Mouse (Mus musculus) forebrain, postnatal 0 days (tissue): Measurements from ENCODE around the gene Sesn2. TPM values are rescaled to one million over a fixed set of nuclear protein-coding genes. Genes with fewer than 3 reads are reported as not detected.

Experiments
- ATAC-seq: fragments of 200-750 bp; cut with Nextera tagmentation; 2 replicates; pipeline ENCODE4 v1.8.0; 2017; ENCODE audit warnings: mild to moderate bottlenecking, moderate library complexity
- DNase-seq: peaks from one replicate; pipeline ENCODE4 v3.0.0-alpha.2; 2015
- H3K27ac ChIP-seq: fragments of 300-500 bp; sonication (generic); 2 replicates; pipeline ENCODE4 v1.5.1; 2014; ENCODE audit warnings: low read depth, mild to moderate bottlenecking, antibody characterized with exemption, low read length, moderate library complexity, mixed read lengths
- H3K27me3 ChIP-seq: fragments of 300-500 bp; sonication (generic); 2 replicates; pipeline ENCODE4 v1.6.1; 2014; ENCODE audit warnings: mild to moderate bottlenecking, low read length, mixed read lengths; ENCODE audit not compliant: insufficient read depth
- H3K36me3 ChIP-seq: fragments of 300-500 bp; sonication (generic); 2 replicates; pipeline ENCODE4 v1.6.1; 2014; ENCODE audit warnings: mild to moderate bottlenecking, moderate library complexity; ENCODE audit not compliant: insufficient read depth
- H3K4me1 ChIP-seq: fragments of 300-500 bp; sonication (generic); 2 replicates; pipeline ENCODE4 v1.6.1; 2014; ENCODE audit warnings: antibody characterized with exemption; ENCODE audit not compliant: insufficient read depth
- H3K4me2 ChIP-seq: fragments of 300-500 bp; sonication (generic); 2 replicates; pipeline ENCODE4 v1.6.1; 2014; ENCODE audit warnings: low read depth, mild to moderate bottlenecking, moderate library complexity
- H3K4me3 ChIP-seq: fragments of 300-500 bp; sonication (generic); 2 replicates; pipeline ENCODE4 v1.5.1; 2014; ENCODE audit warnings: low read depth, low read length, mixed read lengths
- H3K9ac ChIP-seq: fragments of 300-500 bp; sonication (generic); 2 replicates; pipeline ENCODE4 v1.6.1; 2014; ENCODE audit warnings: mild to moderate bottlenecking
- H3K9me3 ChIP-seq: fragments of 300-500 bp; sonication (generic); 2 replicates; pipeline ENCODE4 v1.6.1; 2016; ENCODE audit warnings: low read length
- CTCF ChIP-seq: sonication (generic); IDR thresholded peaks from 2 replicates; pipeline ENCODE4 v1.5.1; 2016; ENCODE audit warnings: antibody characterized with exemption, control low read depth, low read depth
- WGBS: fragments of 180-500 bp; shearing (Covaris S2); extraction: QIAGEN DNeasy Blood & Tissue Kit; methylation state at CpG from one replicate; pipeline ENCODE4 v1.1.7; 2014; 5-methylcytosine and 5-hydroxymethylcytosine counted together
- polyA plus RNA-seq: library from polyadenylated mRNA; unstranded; fragments of >200 nt; fragmentation: Nextera tagmentation; extraction: Ambion mirVana; gene quantifications from 2 replicates; pipeline ENCODE4 v1.2.1, GENCODE M21; 2015
- total RNA-seq: library from RNA; depleted of rRNA; stranded (reverse); fragments of >200 nt; gene quantifications from 2 replicates; pipeline ENCODE4 v1.2.3, GENCODE M21; 2014

The Sesn2 gene
- total and polyA plus RNA-seq, 2 experiments from 2014 or later, result 9.0 to 15.1 TPM

GRCm38 (mm10) chr4:132491748-132492147, 18.6 kb downstream of the Sesn2 start:
- Histone ChIP-seq H3K9ac (no peak overlapping the region), H3K9me3 (no peaks in the 10 kb centered on the region), H3K4me3 (no peak overlapping the region), H3K27ac (no peak overlapping the region), H3K4me2 (no peak overlapping the region), H3K4me1 (no peaks in the 10 kb centered on the region), H3K36me3 (no peaks in the 10 kb centered on the region), H3K27me3 (no peaks in the 10 kb centered on the region)
- ATAC-seq (no peak), DNase-seq (no peak)
- TF ChIP-seq CTCF, result no peak
- 89% methylated on average over 6 of the region's 6 CpGs for WGBS

- Histone ChIP-seq H3K27ac (no peak overlapping the region), H3K9ac (no peak overlapping the region), H3K4me2 (no peak overlapping the region), H3K36me3 (no peaks in the 10 kb centered on the region), H3K4me1 (no peaks in the 10 kb centered on the region), H3K9me3 (no peaks in the 10 kb centered on the region), H3K4me3 (no peak overlapping the region), H3K27me3 (no peaks in the 10 kb centered on the region)
- no peak for TF ChIP-seq CTCF
- DNase-seq (no peak), ATAC-seq (no peak)
- 92% methylated on average over 8 of the region's 8 CpGs for WGBS
These were observed 19.2 kb downstream of the Sesn2 start for GRCm38 (mm10) chr4:132491057-132491456.

- Histone ChIP-seq H3K4me1 (no peaks in the 10 kb centered on the region), H3K27me3 (no peaks in the 10 kb centered on the region), H3K9me3 (no peaks in the 10 kb centered on the region), H3K9ac (no peak overlapping the region), H3K36me3 (no peaks in the 10 kb centered on the region), H3K4me3 (no peak overlapping the region), H3K4me2 (no peak overlapping the region), H3K27ac (no peak overlapping the region)
- WGBS, result 91% methylated on average over 15 of the region's 15 CpGs
- ATAC-seq (no peak), DNase-seq (no peak)
- TF ChIP-seq CTCF, result no peak
These were observed 19.9 kb downstream of the Sesn2 start for GRCm38 (mm10) chr4:132490273-132491010.

- ATAC-seq (no peak), DNase-seq (no peak)
- Histone ChIP-seq H3K4me1 (no peaks in the 10 kb centered on the region), H3K4me3 (no peak overlapping the region), H3K9ac (no peak overlapping the region), H3K27me3 (no peaks in the 10 kb centered on the region), H3K4me2 (no peak overlapping the region), H3K27ac (no peak overlapping the region), H3K36me3 (no peaks in the 10 kb centered on the region), H3K9me3 (no peaks in the 10 kb centered on the region)
- 87% methylated on average over 6 of the region's 6 CpGs for WGBS
- TF ChIP-seq CTCF, result no peak
These were observed 21.3 kb downstream of the Sesn2 start for GRCm38 (mm10) chr4:132488976-132489375.

- no peak for TF ChIP-seq CTCF
- WGBS, result 81% methylated on average over 3 of the region's 3 CpGs
These were observed 21.8 kb downstream of the Sesn2 start for GRCm38 (mm10) chr4:132488521-132488920.

GRCm38 (mm10) chr4:132484820-132485219, 25.5 kb downstream of the Sesn2 start:
- Histone ChIP-seq H3K27me3 (no peaks in the 10 kb centered on the region), H3K9ac (no peak overlapping the region), H3K27ac (no peak overlapping the region), H3K9me3 (no peaks in the 10 kb centered on the region), H3K4me3 (no peak overlapping the region), H3K4me2 (no peak overlapping the region), H3K4me1 (no peaks in the 10 kb centered on the region), H3K36me3 (no peaks in the 10 kb centered on the region)
- TF ChIP-seq CTCF, result no peak
- no peak for ATAC-seq
- no peak for DNase-seq
- 68% methylated on average over 5 of the region's 5 CpGs for WGBS

More at GRCm38 (mm10) chr4:132488521-132488920, 21.8 kb downstream of the Sesn2 start:
- DNase-seq (no peak), ATAC-seq (no peak)
- Histone ChIP-seq H3K9me3 (no peaks in the 10 kb centered on the region), H3K4me2 (no peak overlapping the region), H3K4me3 (no peak overlapping the region), H3K36me3 (no peaks in the 10 kb centered on the region), H3K27ac (no peak overlapping the region), H3K4me1 (no peaks in the 10 kb centered on the region), H3K9ac (no peak overlapping the region), H3K27me3 (no peaks in the 10 kb centered on the region)

GRCm38 (mm10) chr4:132484231-132484630, 26.1 kb downstream of the Sesn2 start:
- H3K27ac ChIP-seq, result no peak overlapping the region
- H3K9ac ChIP-seq, result no peak overlapping the region
- H3K4me1 ChIP-seq, result no peaks in the 10 kb centered on the region
- H3K9me3 ChIP-seq, result no peaks in the 10 kb centered on the region
- H3K4me3 ChIP-seq, result no peak overlapping the region
- 79% methylated on average over 4 of the region's 4 CpGs for WGBS
- no peaks in the 10 kb centered on the region for H3K27me3 ChIP-seq
- TF ChIP-seq CTCF, result no peak
- no peak overlapping the region for H3K4me2 ChIP-seq
- ATAC-seq, result no peak
- H3K36me3 ChIP-seq, result no peaks in the 10 kb centered on the region
- no peak for DNase-seq
